Mouse (Mus musculus) heart, postnatal 0 days (tissue): ENCODE measurements around the gene Edem1. TPM values are rescaled to one million over a fixed set of nuclear protein-coding genes. Genes with fewer than 3 reads are reported as not detected.

Experiments
- ATAC-seq: fragments of 200-750 bp; cut with Nextera tagmentation; 2 replicates; pipeline ENCODE4 v1.8.0; 2017; ENCODE audit warnings: low read depth, moderate number of reproducible peaks, moderate library complexity; ENCODE audit not compliant: insufficient read depth
- DNase-seq: peaks from one replicate; pipeline ENCODE4 v3.0.0-alpha.2; 2016; ENCODE audit warnings: low spot score
- H3K27ac ChIP-seq: fragments of 300-500 bp; sonication (generic); 2 replicates; pipeline ENCODE4 v1.5.1; 2014; ENCODE audit warnings: low read depth, mild to moderate bottlenecking
- H3K27me3 ChIP-seq: fragments of 300-500 bp; sonication (generic); 2 replicates; pipeline ENCODE4 v1.6.1; 2014; ENCODE audit warnings: low read length, mixed read lengths; ENCODE audit not compliant: control insufficient read depth, insufficient read depth
- H3K36me3 ChIP-seq: fragments of 300-500 bp; sonication (generic); replicated peaks from 2 replicates; pipeline ENCODE4 v1.6.1; 2014; ENCODE audit warnings: low read length, mixed read lengths; ENCODE audit not compliant: control insufficient read depth, insufficient read depth
- H3K4me1 ChIP-seq: fragments of 300-500 bp; sonication (generic); 2 replicates; pipeline ENCODE4 v1.6.1; 2014; ENCODE audit warnings: antibody characterized with exemption; ENCODE audit not compliant: control insufficient read depth, insufficient read depth
- H3K4me2 ChIP-seq: fragments of 300-500 bp; sonication (generic); 2 replicates; pipeline ENCODE4 v1.6.1; 2014; ENCODE audit warnings: low read depth, mild to moderate bottlenecking, low read length, moderate library complexity
- H3K4me3 ChIP-seq: fragments of 300-500 bp; sonication (generic); 2 replicates; pipeline ENCODE4 v1.5.1; 2014; ENCODE audit warnings: low read depth, low read length
- H3K9ac ChIP-seq: fragments of 300-500 bp; sonication (generic); replicated peaks from 2 replicates; pipeline ENCODE4 v1.6.1; 2014; ENCODE audit warnings: low read depth, low read length, mixed read lengths
- H3K9me3 ChIP-seq: fragments of 300-500 bp; sonication (generic); replicated peaks from 2 replicates; pipeline ENCODE4 v1.6.1; 2016; ENCODE audit warnings: low read length; ENCODE audit not compliant: control insufficient read depth
- CTCF ChIP-seq: IDR thresholded peaks from 2 replicates; pipeline ENCODE4 v1.5.1; 2016; ENCODE audit warnings: antibody characterized with exemption, control low read depth, low read depth
- EP300 ChIP-seq: IDR thresholded peaks from 2 replicates; pipeline ENCODE4 v1.6.1; 2016; ENCODE audit warnings: antibody characterized with exemption, low read depth
- WGBS: fragments of 180-500 bp; shearing (Covaris S2); extraction: QIAGEN DNeasy Blood & Tissue Kit; methylation state at CpG from one replicate; pipeline ENCODE4 v1.1.7; 2014; 5-methylcytosine and 5-hydroxymethylcytosine counted together
- polyA plus RNA-seq: library from polyadenylated mRNA; unstranded; fragments of >200 nt; fragmentation: Nextera tagmentation; extraction: Ambion mirVana; gene quantifications from 2 replicates; pipeline ENCODE4 v1.2.1, GENCODE M21; 2015
- total RNA-seq: library from RNA; depleted of rRNA; stranded (reverse); fragments of >200 nt; gene quantifications from 2 replicates; pipeline ENCODE4 v1.2.3, GENCODE M21; 2014; ENCODE audit warnings: low replicate concordance

Edem1 gene
- total and polyA plus RNA-seq, 2 experiments from 2014 or later: 5.9 to 19.8 TPM

DNA sequence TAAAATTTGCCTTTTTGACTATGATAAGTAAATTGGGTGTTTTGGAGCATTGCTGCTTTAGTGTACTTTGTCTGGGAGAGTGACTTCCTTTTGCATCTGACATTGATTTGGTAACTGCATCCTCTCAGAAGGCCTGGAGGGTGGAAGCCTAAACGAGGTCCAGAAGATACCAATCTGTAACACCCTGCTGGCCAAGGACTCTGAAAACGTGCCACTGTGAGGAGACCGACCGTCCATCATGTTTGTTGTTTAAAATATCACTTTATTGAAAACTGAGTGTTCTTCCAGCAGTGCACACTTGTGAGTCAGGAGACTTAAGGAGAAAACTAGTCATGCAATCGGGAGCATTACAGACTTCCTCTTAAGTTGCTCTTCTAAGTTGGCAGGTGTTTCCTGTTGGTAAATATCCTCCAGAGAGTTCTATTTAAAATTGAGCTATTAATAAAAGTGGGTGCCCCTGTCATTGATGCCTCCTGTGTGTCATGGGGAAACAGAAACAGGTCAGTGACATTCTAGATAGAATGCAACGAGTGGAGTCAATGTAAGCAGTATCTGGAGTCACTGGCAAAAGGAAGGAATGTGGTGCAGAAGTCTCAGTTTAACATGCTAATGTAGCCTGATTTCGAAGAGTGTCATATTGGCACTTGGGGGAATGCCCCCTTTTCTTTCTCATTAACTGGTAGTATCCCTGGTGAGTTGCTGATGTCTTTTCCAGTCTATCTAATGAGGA is 3.5 kb upstream of the Edem1 start:
- Histone ChIP-seq H3K9me3 (no peaks in the 10 kb centered on the region), H3K4me2 (no peak overlapping the region), H3K4me3 (no peak overlapping the region), H3K4me1 (peaks cover 12% of the 10 kb centered on the region; the same call in 1 of the 2 replicates), H3K36me3 (peaks cover 29% of the 10 kb centered on the region), H3K27me3 (no peaks in the 10 kb centered on the region), H3K27ac (no peak overlapping the region), H3K9ac (no peak overlapping the region)
- DNase-seq (no peak), ATAC-seq (no peak)
- 50% methylated on average over 7 of the region's 7 CpGs for WGBS
- TF ChIP-seq CTCF (no peak), EP300 (no peak)

DNA sequence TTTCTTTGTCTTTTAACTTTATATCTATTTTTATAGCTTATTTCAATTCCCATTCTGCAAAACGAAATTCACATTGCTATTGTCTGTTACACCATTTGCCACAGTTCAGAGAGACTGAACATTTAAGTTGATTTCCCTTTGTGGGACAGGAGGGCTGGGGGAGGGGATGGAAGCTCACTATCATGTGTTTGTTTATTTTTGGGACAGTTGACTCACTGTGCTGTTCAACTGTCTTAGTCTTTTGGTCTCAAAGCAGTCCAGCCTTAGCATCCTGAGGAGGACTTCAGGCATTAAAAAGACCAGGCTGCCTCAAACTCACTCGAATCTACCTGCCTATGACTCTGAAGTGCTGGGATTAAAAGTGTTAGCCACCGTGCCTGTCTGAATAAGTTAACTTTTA is 2.4 kb upstream of the Edem1 start:
- Histone ChIP-seq H3K9me3 (no peaks in the 10 kb centered on the region), H3K9ac (no peak overlapping the region), H3K27me3 (no peaks in the 10 kb centered on the region), H3K4me3 (no peak overlapping the region), H3K4me2 (no peak overlapping the region), H3K27ac (no peak overlapping the region), H3K36me3 (peaks cover 19% of the 10 kb centered on the region), H3K4me1 (peaks cover 14% of the 10 kb centered on the region; the same call in 1 of the 2 replicates)
- TF ChIP-seq CTCF (no peak), EP300 (no peak)
- ATAC-seq (no peak), DNase-seq (no peak)
- WGBS: 67% methylated on average over 3 of the region's 3 CpGs

DNA sequence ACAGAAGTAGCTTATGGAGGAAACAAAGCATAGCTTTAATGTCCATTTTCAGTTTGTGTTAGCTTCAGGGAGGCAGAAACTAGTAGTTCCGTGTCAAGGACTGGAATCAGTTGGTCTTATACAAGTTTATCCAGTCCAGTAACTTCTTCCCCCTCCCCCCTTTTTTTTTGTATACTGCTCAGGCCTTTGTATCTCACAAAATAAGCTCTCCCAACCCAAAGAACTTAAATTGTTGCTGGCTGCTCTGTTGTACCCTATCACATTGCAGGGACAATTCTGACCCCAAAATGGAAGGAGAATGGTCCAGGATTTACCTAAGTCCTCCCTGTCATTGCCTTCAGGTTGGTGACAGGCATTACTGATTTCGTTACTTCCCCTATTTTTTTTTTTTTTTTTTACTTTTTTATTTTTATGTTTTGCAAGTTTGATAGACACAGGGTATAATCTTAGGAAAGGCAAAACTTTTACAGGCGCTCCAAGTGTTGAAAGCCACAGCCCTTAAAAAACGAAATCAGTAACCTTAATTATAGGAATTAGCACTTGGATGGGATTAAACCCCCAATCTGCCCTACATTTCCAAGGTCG is 1.0 kb upstream of the Edem1 start:
- Histone ChIP-seq H3K4me3 (peak overlapping the region; percentile 85), H3K4me2 (peak overlapping the region; percentile 71), H3K27me3 (no peaks in the 10 kb centered on the region), H3K36me3 (peaks cover 6% of the 10 kb centered on the region), H3K4me1 (peaks cover 14% of the 10 kb centered on the region; the same call in 1 of the 2 replicates), H3K9me3 (no peaks in the 10 kb centered on the region), H3K27ac (peak overlapping the region; percentile 44; the same call in 1 of the 2 replicates), H3K9ac (peak overlapping the region; percentile 30; the same call in 1 of the 2 replicates)
- ATAC-seq: no peak
- TF ChIP-seq EP300 (no peak), CTCF (no peak)
- DNase-seq: no peak
- WGBS: 26% methylated on average over 5 of the region's 5 CpGs

DNA sequence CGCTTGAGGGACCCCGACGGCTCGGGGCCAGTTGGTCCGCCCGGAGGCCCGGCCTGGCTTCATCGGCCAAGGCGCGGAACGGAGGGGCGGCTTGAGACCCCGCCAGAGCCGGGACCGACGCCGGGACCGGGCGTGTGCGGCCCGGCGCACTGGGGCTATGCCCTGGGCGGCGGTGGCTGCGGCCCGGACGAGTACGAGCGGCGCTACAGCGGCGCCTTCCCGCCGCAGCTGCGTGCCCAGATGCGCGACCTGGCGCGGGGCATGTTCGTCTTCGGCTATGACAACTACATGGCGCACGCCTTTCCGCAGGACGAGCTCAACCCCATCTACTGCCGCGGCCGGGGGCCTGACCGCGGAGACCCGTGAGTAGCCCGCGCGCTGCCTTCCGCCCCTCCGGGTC is 431 bp downstream of the Edem1 start:
- H3K9ac ChIP-seq: peak overlapping the region; percentile 82
- no peaks in the 10 kb centered on the region for H3K27me3 ChIP-seq
- no peak for TF ChIP-seq EP300
- WGBS: under 1% methylated on average over 54 of the region's 56 CpGs
- H3K4me1 ChIP-seq: peaks cover 14% of the 10 kb centered on the region; the same call in 1 of the 2 replicates
- peak; percentile 39 for ATAC-seq
- no peaks in the 10 kb centered on the region; the same call in 1 of the 2 replicates for H3K36me3 ChIP-seq
- H3K9me3 ChIP-seq: no peaks in the 10 kb centered on the region
- DNase-seq: no peak
- peak overlapping the region; percentile 71 for H3K4me2 ChIP-seq
- H3K27ac ChIP-seq: peak overlapping the region; percentile 72
- H3K4me3 ChIP-seq: peak overlapping the region; percentile 85

DNA sequence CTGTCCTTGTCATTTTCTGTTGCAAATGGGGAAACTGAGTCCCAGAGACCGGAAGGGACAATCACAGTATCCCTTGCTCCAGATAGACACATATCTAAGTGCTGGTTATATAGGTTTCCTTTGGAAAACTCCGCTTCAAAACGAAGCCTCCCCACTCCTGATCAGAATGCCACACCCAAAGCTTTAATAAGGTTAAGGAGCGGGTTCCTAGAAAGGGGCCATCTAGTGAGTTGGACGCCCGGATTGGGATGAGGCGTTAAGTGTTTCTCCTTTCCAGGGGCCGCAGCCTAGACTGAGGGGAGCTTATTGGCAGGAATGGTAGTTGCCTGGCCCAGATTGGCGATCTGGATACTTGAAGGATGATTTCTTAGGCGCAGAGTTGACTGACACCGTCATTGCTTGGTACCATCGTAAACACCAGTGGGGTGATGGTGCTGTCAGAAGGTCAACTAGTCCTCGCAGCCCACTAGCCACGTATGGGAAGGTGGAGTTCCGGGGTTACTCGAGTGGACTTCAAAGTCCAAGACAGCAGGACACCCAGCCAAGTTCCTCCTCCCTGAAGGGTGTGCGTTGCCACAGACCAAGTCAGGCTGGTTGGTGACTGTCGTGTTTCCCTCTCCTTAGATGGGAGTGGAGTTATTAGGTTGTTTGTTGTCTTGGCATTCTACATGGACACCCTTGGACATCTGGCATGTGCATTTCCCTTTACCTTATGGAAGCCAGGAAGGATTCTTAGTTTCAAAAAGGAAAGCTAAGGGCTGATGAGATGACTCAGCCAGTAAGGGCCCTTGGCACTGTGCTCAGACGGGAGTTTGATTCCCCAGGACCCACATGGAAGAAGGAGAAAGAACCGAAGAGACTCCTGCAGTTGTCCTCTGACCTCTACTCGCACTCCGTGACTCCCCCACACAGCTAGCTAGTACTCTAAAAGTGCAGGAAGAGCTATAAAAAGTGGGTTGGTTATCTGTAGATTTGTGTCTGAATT is 1.2 kb downstream of the Edem1 start:
- H3K9me3 ChIP-seq: no peaks in the 10 kb centered on the region
- peaks cover 14% of the 10 kb centered on the region; the same call in 1 of the 2 replicates for H3K4me1 ChIP-seq
- peak overlapping the region; percentile 72; the same call in 1 of the 2 replicates for H3K27ac ChIP-seq
- DNase-seq (no peak), ATAC-seq (no peak)
- H3K27me3 ChIP-seq: no peaks in the 10 kb centered on the region
- H3K36me3 ChIP-seq: no peaks in the 10 kb centered on the region
- peak overlapping the region; percentile 85 for H3K4me3 ChIP-seq
- WGBS: 17% methylated on average over 22 of the region's 22 CpGs
- no peak for TF ChIP-seq EP300
- TF ChIP-seq CTCF: no peak
- H3K4me2 ChIP-seq: peak overlapping the region; percentile 71
- H3K9ac ChIP-seq: peak overlapping the region; percentile 82
